Mouse (Mus musculus): ENCODE measurements around the gene Lmod2. TPM values are rescaled to one million over a fixed set of nuclear protein-coding genes. Genes with fewer than 3 reads are reported as not detected.

The Lmod2 gene
- polyA plus RNA-seq, 1 experiment from 2014 or later, result 56.9 TPM

GRCm38 (mm10) chr6:24619285-24620045 lies 21.9 kb downstream of the Lmod2 start:
- ATAC-seq (ENCODE audit: insufficient number of reproducible peaks, insufficient read depth, low FRiP score, low read depth), result no peak
- H3K4me2 ChIP-seq (ENCODE audit: low read length), result no peak overlapping the region
- H3K9me3 ChIP-seq (ENCODE audit: control insufficient read depth, low read length), result no peaks in the 10 kb centered on the region

GRCm38 (mm10) chr6:24620936-24621335 lies 23.4 kb downstream of the Lmod2 start:
- Histone ChIP-seq H3K36me3 (ENCODE audit: control insufficient read depth, insufficient read depth, low read length) (peaks cover 75% of the 10 kb centered on the region), H3K27ac (replicated peaks in 1 of 2; ENCODE audit: control insufficient read depth in 1 of 2, insufficient read depth in 1 of 2, low read depth in 2 of 2, low read length in 2 of 2) (no peak overlapping the region), H3K4me2 (ENCODE audit: low read length) (no peak overlapping the region), H3K4me3 (ENCODE audit: control insufficient read depth in 1 of 2, insufficient read depth in 1 of 2, low read depth in 1 of 2, low read length in 2 of 2) (no peak overlapping the region), H3K9ac (ENCODE audit: low read length) (no peak overlapping the region), H3K27me3 (ENCODE audit: control insufficient read depth, insufficient read depth, low read length) (no peaks in the 10 kb centered on the region), H3K9me3 (ENCODE audit: control insufficient read depth, low read length) (no peaks in the 10 kb centered on the region), H3K4me1 (ENCODE audit: control insufficient read depth in 2 of 2, insufficient read depth in 2 of 2, low read length in 2 of 2) (no peaks in the 10 kb centered on the region)
- WGBS, result 63% methylated on average over 2 of the region's 2 CpGs
- no peak for ATAC-seq (ENCODE audit: insufficient number of reproducible peaks, insufficient read depth, low FRiP score, low read depth)

More at GRCm38 (mm10) chr6:24619285-24620045, 21.9 kb downstream of the Lmod2 start:
- Histone ChIP-seq H3K36me3 (ENCODE audit: control insufficient read depth, insufficient read depth, low read length) (peaks cover 80% of the 10 kb centered on the region), H3K27ac (replicated peaks in 1 of 2; ENCODE audit: control insufficient read depth in 1 of 2, insufficient read depth in 1 of 2, low read depth in 2 of 2, low read length in 2 of 2) (no peak overlapping the region), H3K4me1 (ENCODE audit: control insufficient read depth in 2 of 2, insufficient read depth in 2 of 2, low read length in 2 of 2) (no peaks in the 10 kb centered on the region), H3K27me3 (ENCODE audit: control insufficient read depth, insufficient read depth, low read length) (no peaks in the 10 kb centered on the region), H3K4me3 (ENCODE audit: control insufficient read depth in 1 of 2, insufficient read depth in 1 of 2, low read depth in 1 of 2, low read length in 2 of 2) (no peak overlapping the region), H3K9ac (ENCODE audit: low read length) (no peak overlapping the region)
- 64% methylated on average over 6 of the region's 6 CpGs for WGBS

GRCm38 (mm10) chr6:24622098-24622497 lies 24.5 kb downstream of the Lmod2 start:
- H3K4me1 ChIP-seq (ENCODE audit: control insufficient read depth in 2 of 2, insufficient read depth in 2 of 2, low read length in 2 of 2), result no peaks in the 10 kb centered on the region
- H3K27me3 ChIP-seq (ENCODE audit: control insufficient read depth, insufficient read depth, low read length), result no peaks in the 10 kb centered on the region
- no peak overlapping the region for H3K9ac ChIP-seq (ENCODE audit: low read length)
- ATAC-seq (ENCODE audit: insufficient number of reproducible peaks, insufficient read depth, low FRiP score, low read depth), result no peak
- WGBS, result 65% methylated on average over 2 of the region's 2 CpGs
- H3K4me3 ChIP-seq (ENCODE audit: control insufficient read depth in 1 of 2, insufficient read depth in 1 of 2, low read depth in 1 of 2, low read length in 2 of 2), result no peak overlapping the region
- peaks cover 70% of the 10 kb centered on the region for H3K36me3 ChIP-seq (ENCODE audit: control insufficient read depth, insufficient read depth, low read length)
- no peak overlapping the region for H3K4me2 ChIP-seq (ENCODE audit: low read length)
- no peak overlapping the region for H3K27ac ChIP-seq (replicated peaks in 1 of 2; ENCODE audit: control insufficient read depth in 1 of 2, insufficient read depth in 1 of 2, low read depth in 2 of 2, low read length in 2 of 2)
- H3K9me3 ChIP-seq (ENCODE audit: control insufficient read depth, low read length), result no peaks in the 10 kb centered on the region

- no peak overlapping the region for H3K9ac ChIP-seq (ENCODE audit: low read length)
- no peak for ATAC-seq (ENCODE audit: insufficient number of reproducible peaks, insufficient read depth, low FRiP score, low read depth)
- H3K27me3 ChIP-seq (ENCODE audit: control insufficient read depth, insufficient read depth, low read length), result no peaks in the 10 kb centered on the region
- peaks cover 29% of the 10 kb centered on the region for H3K36me3 ChIP-seq (ENCODE audit: control insufficient read depth, insufficient read depth, low read length)
- H3K4me2 ChIP-seq (ENCODE audit: low read length), result no peak overlapping the region
- 61% methylated on average over 5 of the region's 5 CpGs for WGBS
- H3K4me1 ChIP-seq (ENCODE audit: control insufficient read depth in 2 of 2, insufficient read depth in 2 of 2, low read length in 2 of 2), result peaks cover 4 to 7% of the 10 kb centered on the region in 2 experiments
- H3K4me3 ChIP-seq (ENCODE audit: control insufficient read depth in 1 of 2, insufficient read depth in 1 of 2, low read depth in 1 of 2, low read length in 2 of 2), result no peak overlapping the region
- no peak overlapping the region for H3K27ac ChIP-seq (replicated peaks in 1 of 2; ENCODE audit: control insufficient read depth in 1 of 2, insufficient read depth in 1 of 2, low read depth in 2 of 2, low read length in 2 of 2)
- no peaks in the 10 kb centered on the region for H3K9me3 ChIP-seq (ENCODE audit: control insufficient read depth, low read length)
These were observed 30.0 kb downstream of the Lmod2 start for GRCm38 (mm10) chr6:24627586-24628030.

GRCm38 (mm10) chr6:24628499-24628898 lies 30.9 kb downstream of the Lmod2 start:
- H3K36me3 ChIP-seq (ENCODE audit: control insufficient read depth, insufficient read depth, low read length), result peaks cover 31% of the 10 kb centered on the region
- H3K9ac ChIP-seq (ENCODE audit: low read length), result no peak overlapping the region
- no peaks in the 10 kb centered on the region for H3K9me3 ChIP-seq (ENCODE audit: control insufficient read depth, low read length)
- H3K4me2 ChIP-seq (ENCODE audit: low read length), result no peak overlapping the region
- no peak for ATAC-seq (ENCODE audit: insufficient number of reproducible peaks, insufficient read depth, low FRiP score, low read depth)
- no peaks in the 10 kb centered on the region for H3K27me3 ChIP-seq (ENCODE audit: control insufficient read depth, insufficient read depth, low read length)
- 63% methylated on average over 1 of the region's 1 CpGs for WGBS
- H3K27ac ChIP-seq (replicated peaks in 1 of 2; ENCODE audit: control insufficient read depth in 1 of 2, insufficient read depth in 1 of 2, low read depth in 2 of 2, low read length in 2 of 2), result no peak overlapping the region
- H3K4me3 ChIP-seq (ENCODE audit: control insufficient read depth in 1 of 2, insufficient read depth in 1 of 2, low read depth in 1 of 2, low read length in 2 of 2), result no peak overlapping the region
- H3K4me1 ChIP-seq (ENCODE audit: control insufficient read depth in 2 of 2, insufficient read depth in 2 of 2, low read length in 2 of 2), result peaks cover 7 to 12% of the 10 kb centered on the region in 2 experiments

- H3K4me2 ChIP-seq (ENCODE audit: low read length), result peak overlapping the region; percentile 16; the same call in 1 of the 2 replicates
- no peak overlapping the region for H3K4me3 ChIP-seq (ENCODE audit: control insufficient read depth in 1 of 2, insufficient read depth in 1 of 2, low read depth in 1 of 2, low read length in 2 of 2)
- WGBS, result 10% methylated on average over 4 of the region's 4 CpGs
- peak; percentile 35; the same call in 1 of the 2 replicates for ATAC-seq (ENCODE audit: insufficient number of reproducible peaks, insufficient read depth, low FRiP score, low read depth)
- peak overlapping the region in 1 of 2 experiments; percentile 58; a peak in 2 of 4 replicates for H3K27ac ChIP-seq (replicated peaks in 1 of 2; ENCODE audit: control insufficient read depth in 1 of 2, insufficient read depth in 1 of 2, low read depth in 2 of 2, low read length in 2 of 2)
- peaks cover 7 to 12% of the 10 kb centered on the region in 2 experiments for H3K4me1 ChIP-seq (ENCODE audit: control insufficient read depth in 2 of 2, insufficient read depth in 2 of 2, low read length in 2 of 2)
- H3K27me3 ChIP-seq (ENCODE audit: control insufficient read depth, insufficient read depth, low read length), result no peaks in the 10 kb centered on the region
- H3K9me3 ChIP-seq (ENCODE audit: control insufficient read depth, low read length), result no peaks in the 10 kb centered on the region
- H3K9ac ChIP-seq (ENCODE audit: low read length), result no peak overlapping the region
- H3K36me3 ChIP-seq (ENCODE audit: control insufficient read depth, insufficient read depth, low read length), result peaks cover 27% of the 10 kb centered on the region
These were observed 34.5 kb downstream of the Lmod2 start for GRCm38 (mm10) chr6:24632061-24632460.

GRCm38 (mm10) chr6:24634065-24634464 lies 36.5 kb downstream of the Lmod2 start:
- no peak for ATAC-seq (ENCODE audit: insufficient number of reproducible peaks, insufficient read depth, low FRiP score, low read depth)
- Histone ChIP-seq H3K27me3 (ENCODE audit: control insufficient read depth, insufficient read depth, low read length) (no peaks in the 10 kb centered on the region), H3K27ac (replicated peaks in 1 of 2; ENCODE audit: control insufficient read depth in 1 of 2, insufficient read depth in 1 of 2, low read depth in 2 of 2, low read length in 2 of 2) (no peak overlapping the region), H3K4me3 (ENCODE audit: control insufficient read depth in 1 of 2, insufficient read depth in 1 of 2, low read depth in 1 of 2, low read length in 2 of 2) (no peak overlapping the region), H3K4me2 (ENCODE audit: low read length) (no peak overlapping the region), H3K9ac (ENCODE audit: low read length) (no peak overlapping the region), H3K4me1 (ENCODE audit: control insufficient read depth in 2 of 2, insufficient read depth in 2 of 2, low read length in 2 of 2) (peaks cover 7 to 12% of the 10 kb centered on the region in 2 experiments), H3K9me3 (ENCODE audit: control insufficient read depth, low read length) (no peaks in the 10 kb centered on the region), H3K36me3 (ENCODE audit: control insufficient read depth, insufficient read depth, low read length) (peaks cover 27% of the 10 kb centered on the region)
- 87% methylated on average over 3 of the region's 3 CpGs for WGBS
